Mouse (Mus musculus) frontal cortex, adult (tissue): Measurements from ENCODE around the gene Meis3.

ENCODE experiments used
- ATAC-seq: cut with Nextera tagmentation; 2 replicates; pipeline ENCODE4 v1.9.2; 2017; ENCODE audit warnings: mild to moderate bottlenecking, moderate library complexity, mixed read lengths; ENCODE audit not compliant: low TSS enrichment

Gene Meis3

DNA sequence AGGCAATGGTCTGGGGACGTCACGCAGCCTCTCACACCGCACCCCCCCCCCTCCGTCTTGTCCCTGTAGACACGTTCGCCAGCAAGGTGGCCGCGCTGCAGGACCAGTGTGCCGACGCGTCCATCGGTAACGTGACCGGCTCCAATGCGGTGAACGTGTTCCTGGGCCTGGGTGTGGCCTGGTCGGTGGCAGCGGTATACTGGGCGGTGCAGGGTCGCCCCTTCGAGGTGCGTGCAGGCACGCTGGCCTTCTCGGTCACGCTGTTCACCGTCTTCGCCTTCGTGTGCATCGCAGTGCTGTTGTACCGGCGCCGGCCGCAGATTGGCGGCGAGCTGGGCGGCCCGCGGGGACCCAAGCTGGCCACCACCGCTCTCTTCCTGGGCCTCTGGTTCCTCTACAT is 16.2 kb upstream of the Meis3 start:
- no peak for ATAC-seq

- peak; percentile 48 for ATAC-seq
Observed at GRCm38 (mm10) chr7:16160702-16161101, 14.2 kb upstream of the Meis3 start.

DNA sequence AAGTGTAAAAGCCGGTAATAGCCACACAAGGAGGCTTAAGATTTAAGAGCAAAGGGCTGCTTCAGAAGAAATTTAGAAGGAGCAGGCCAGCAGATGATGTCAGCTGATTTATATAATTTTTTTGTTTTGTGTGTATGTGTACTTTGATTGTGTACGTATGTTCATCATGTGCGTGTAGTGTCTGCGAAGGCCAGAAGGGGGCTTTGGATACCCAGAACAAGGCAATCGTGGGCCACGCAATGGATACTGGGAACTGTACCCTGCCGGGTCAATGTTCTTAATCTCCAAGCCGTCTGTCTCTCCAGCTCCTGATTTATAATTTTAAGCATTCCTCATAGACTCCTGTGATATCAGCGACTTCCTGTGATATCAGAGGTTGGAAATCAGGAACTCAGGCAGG is 13.6 kb upstream of the Meis3 start:
- ATAC-seq: no peak

DNA sequence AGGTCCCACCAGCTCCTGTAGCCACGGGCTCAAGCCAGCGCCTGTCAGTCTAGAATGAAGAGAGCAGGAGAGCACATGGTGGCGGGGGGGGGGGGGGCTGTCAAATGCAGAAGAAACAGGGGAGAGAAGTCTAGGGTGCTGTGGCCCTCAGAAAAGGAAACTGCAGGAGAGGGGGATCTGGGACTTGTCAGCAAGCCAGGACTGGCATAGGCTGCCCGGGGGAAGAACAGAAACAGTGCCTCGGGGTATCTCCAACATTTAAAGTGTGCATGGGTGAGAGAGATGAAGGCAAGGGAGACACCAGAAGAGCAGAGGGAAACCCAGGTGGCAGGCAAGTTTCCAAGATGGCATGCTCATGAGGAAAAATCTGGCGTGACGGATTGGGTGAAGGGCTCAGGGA is 12.9 kb upstream of the Meis3 start:
- ATAC-seq: peak; percentile 1; the same call in 1 of the 2 replicates

DNA sequence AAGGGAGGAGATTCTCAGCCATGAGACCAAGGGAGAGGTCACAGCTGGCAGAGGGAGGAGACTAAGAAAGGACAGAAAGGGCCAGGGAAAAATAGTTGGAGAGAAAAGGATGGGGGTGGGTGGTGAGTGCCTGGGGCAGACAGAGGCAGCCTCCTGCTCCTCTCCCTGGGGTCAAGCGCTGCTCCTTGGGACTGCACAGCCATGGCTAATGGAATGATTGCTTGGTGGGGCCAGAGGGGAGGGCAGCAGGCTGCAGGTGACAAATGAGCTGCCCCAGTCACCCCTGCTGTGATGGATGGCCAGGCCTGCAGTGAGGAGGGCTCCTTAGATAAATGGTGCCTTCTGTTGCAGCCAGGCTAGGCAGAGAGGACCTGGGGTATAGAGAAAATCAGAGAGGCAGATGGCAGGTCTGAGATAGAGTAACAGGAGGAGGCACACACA is 2.7 kb upstream of the Meis3 start:
- no peak for ATAC-seq

DNA sequence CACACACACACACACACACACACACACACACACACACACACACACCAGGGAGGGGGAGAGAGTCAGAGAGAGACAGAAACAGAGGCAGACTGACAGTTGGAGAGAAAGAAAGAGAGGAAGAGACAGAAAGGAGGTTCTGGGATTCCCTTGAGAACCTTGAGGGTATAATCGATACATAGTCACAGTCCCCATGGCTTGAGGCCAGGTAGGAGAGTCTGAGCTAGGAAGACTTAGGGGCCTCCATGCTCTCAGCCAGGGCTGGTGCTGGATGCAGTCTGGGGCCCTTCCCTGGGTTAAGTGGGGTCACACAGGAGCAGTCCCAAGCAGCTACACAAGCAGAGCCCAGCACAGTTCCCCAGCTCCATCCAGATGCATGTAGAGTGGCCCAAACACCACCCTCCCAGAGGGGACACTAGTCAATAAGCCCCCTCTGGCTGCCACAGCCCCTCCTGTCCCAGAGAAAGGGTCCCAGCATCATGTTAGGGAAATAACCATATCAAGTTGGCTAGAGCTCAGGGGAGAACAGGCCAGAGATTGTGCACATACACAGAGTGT is 2.2 kb upstream of the Meis3 start:
- ATAC-seq: no peak

DNA sequence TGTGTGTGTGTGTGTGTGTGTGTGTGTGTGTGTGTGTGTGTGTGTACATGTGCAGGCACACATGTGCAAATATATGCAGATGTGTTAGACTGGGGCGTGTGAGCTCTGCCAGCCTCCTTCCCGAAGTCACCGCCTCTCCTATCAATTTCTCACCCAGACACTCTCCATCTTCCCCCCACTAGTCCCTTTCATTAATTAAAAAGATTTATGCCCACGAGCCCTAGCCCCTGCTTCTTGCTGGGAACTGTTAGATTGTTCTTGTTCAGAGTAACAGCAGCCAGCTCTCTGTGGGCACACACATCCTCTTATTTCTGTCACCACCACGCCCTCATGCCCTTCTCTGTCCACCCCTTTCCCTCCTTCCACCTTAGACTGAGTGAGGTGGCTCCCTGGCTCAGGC is 1.7 kb upstream of the Meis3 start:
- ATAC-seq: no peak

DNA sequence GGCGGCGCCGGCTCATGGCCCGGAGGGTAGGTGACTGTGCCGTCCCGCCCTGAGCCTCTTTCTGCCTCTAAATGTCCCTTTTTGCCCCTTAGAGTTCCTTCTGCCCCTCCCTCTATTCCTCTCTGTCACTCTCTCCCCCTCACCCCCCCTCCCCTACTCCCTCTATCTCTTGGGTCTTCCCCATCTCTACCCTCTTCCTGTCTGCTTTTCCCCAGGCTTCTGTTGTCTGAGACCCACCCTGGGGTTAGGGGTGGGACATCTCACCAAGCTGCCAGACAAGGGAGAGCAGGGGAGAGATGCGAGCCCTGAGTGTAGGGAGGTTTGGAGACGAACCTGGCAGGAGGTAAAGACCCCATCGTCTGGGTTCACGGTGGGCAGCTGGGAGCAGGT is 647 bp downstream of the Meis3 start:
- ATAC-seq: no peak

GRCm38 (mm10) chr7:16178114-16178513 is 3.2 kb downstream of the Meis3 start:
- ATAC-seq: no peak

DNA sequence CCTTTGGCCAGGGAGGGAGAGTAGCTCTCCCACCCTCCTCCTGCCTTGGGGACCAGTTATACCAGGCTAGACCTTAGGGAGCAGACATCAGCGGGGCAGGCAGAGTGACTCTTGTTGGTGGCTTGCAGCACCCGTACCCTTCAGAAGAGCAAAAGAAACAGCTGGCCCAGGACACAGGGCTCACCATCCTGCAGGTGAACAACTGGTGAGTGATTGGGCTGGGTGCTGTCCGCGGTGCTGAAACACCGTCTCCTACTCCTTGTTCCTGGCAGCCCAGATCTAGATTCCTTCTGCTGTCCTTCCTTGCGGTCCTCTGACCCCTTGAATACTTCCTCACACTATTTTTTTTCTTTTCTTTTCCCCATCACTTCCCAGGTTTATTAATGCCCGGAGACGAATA is 8.8 kb downstream of the Meis3 start:
- ATAC-seq: no peak

DNA sequence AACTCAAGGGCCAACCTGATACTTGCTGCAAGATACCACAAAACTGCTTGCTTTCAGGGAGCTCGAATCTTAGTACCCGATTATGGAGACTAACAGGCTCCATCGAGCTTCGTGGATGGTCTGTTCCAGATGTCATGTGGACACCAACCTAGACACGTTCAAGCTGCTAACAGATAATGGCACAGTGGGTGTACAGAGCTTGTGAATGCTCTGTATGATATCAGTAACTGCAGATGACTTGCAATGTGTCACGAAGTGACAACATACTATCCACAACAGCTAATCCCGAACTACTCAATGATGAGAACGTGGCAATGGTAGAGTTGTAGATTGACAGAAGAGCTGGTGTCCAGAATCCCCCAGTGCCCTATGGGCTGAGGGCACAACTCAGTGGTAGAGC is 12.6 kb downstream of the Meis3 start:
- no peak for ATAC-seq

- peak; percentile 50; the same call in 1 of the 2 replicates for ATAC-seq
Observed at GRCm38 (mm10) chr7:16192315-16192714, 17.4 kb downstream of the Meis3 start.

DNA sequence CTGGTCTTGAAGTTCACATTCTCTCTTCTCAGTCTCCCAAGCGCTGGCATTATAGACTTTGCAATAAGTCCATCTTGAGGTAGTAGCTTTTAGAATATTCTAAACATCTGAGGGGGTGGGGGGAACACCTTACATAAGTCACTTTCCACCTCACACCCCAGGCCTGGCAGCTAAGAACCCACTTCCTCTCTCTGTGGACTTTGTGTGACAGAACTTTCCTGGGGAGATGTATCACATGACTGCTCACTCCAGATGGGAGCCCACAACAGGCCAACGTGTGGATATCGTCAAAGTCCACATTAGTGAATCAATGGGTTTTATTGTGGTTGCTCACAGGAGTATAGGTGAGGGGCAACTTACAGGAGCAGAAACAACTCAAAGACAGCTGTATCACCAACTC is 18.8 kb downstream of the Meis3 start:
- no peak for ATAC-seq

GRCm38 (mm10) chr7:16196616-16197015 is 21.7 kb downstream of the Meis3 start:
- ATAC-seq: no peak

DNA sequence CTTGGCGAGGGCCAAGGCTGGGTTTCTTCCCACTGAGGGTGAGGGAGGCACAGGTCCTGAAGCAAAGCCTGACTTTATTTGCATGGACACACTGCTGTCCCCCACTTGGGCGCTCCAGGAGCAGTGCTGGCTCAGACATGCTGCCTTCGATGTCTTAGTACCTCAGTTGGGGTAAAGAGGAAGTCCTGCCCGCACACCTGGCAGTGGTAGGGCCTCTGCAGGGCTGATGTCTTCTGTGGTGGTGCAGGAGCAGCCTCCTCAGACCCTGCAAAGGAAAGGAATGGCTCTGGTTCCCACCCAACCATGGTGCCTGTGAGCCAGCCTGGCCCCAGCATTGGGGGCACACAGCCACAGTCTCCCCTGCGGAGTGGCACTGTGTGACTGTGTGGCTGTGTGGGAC is 22.3 kb downstream of the Meis3 start:
- no peak for ATAC-seq

DNA sequence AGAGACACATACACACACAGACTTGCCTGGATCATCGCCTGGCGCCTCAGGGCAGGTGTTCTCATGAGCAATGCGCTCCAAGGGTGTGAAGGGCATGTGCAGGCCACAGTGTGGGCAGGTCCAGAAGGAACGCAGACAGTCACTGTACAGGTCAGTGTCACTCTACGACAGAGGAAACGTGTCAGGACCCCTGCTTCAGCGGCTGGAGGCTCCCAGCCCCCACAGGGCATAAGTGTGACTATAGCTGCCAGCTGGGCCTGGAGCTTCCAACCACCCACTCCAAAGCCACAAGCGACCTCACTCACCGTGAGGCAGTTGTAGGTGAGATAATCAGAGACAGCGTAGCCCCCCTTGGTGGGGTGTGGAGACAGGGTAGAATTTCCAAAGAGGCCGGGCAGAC is 23.6 kb downstream of the Meis3 start:
- no peak for ATAC-seq

GRCm38 (mm10) chr7:16201136-16201535 is 26.2 kb downstream of the Meis3 start:
- no peak for ATAC-seq

GRCm38 (mm10) chr7:16202756-16203504 is 28.0 kb downstream of the Meis3 start:
- ATAC-seq: no peak

DNA sequence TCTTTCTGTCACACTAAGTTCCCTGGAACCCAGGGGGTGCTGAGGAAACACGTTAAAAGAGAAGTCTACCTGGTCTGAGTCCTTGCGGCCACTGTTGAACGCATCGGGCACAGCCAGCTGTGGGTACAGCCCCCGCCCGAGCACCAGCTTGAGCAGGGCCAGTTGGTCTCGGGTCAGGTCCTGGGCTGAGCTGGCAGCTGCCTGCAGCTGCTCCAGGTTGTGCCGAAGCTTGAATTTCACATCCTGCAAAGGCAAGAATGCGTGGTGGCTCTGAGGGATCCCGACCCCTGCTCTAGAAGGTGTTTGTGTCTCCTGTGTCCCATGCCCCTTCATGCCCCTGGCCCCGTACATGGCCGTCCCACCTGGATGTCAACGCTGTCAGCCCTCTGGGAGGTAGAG is 28.6 kb downstream of the Meis3 start:
- ATAC-seq: no peak

DNA sequence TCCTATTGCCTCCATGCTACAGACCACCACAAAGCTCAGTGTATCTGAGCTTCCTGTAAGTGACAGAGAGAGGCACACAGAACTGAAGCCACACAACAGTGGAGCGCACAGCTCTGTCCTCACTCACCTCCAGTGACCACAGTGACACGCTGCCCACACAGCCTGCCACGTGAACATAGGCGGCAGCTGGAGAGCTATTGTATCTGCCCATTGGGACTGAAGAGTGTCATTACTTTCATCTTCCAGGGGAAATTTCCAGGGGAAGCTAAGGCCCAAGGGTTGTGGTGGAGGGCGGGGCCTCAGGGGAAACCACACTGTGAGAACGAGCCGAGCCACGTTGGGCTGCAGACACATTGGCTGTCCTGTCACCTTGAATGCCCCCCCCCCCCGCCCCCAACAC is 29.9 kb downstream of the Meis3 start:
- no peak for ATAC-seq

GRCm38 (mm10) chr7:16207076-16207475 is 32.2 kb downstream of the Meis3 start:
- ATAC-seq: peak; percentile 33; the same call in 1 of the 2 replicates

GRCm38 (mm10) chr7:16207496-16207895 is 32.6 kb downstream of the Meis3 start:
- peak; percentile 90 for ATAC-seq

DNA sequence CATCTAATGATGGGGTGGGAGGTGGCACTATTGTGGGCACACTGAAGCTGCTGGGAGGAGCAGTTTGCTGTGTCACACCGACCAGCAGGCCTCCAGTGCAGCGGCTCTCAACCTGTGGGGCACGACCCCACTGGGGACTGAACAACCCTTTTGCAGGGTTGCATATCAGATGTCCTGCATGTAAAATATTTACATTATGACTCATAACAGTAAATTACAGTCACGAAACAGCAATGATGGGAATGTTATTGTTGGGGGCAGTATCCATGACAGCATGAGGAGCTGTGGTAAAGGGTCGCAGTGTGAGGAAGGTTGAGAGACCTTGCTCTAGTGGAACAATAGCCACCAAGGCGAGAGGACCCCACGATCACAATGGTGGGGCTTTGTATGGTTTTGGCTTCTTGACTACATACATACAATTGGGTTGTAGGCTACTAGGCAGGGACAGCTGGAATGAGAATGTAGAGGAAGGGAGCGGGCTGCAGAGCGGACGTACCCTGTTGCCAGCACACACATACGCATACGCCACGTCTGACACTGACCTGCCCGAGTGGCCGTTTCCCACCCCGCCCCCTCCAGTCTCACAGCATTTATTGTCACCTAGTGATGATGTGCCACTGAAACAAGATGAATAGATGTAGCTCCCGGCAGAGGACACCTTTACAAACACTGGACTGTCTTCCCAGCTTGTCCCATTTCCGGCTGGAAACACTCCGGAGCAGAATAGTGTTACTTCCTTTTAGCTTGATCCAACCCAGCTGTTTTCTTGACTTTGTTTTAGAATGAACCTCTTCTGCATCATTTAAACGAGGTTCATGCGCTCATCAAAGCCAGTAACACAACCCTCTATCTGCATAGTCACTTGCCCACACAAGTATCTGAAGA is 34.1 kb downstream of the Meis3 start:
- no peak for ATAC-seq
